Mouse (Mus musculus): ENCODE data around the gene Tgfbr3.

DNA sequence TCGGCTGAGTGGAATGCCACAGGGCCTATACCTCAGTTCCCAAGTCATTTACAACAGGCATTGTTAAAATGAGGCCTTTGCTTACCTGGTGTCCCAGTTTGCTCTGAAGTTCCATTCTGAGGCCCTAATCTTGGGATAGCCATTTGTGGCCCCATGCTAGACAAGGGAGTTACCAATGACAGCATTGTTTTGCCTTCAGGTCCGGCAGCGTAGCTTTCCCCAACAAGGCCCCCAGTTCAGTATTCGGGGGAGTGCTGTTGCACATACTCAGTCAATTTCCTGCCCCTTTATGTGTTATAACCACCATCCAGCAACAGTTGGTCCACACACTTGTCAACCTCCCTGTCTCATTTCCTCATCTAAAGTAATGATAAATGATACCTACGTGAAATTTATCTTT is 124.2 kb downstream of the Tgfbr3 start:
- no peak for TF ChIP-seq POLR2A (IDR thresholded peaks at IDR 0.05; ENCODE audit: low read depth, low read length)
- TF ChIP-seq CTCF (IDR thresholded peaks at IDR 0.05; ENCODE audit: borderline replicate concordance, insufficient read depth, low read length), result no peak

Measured in embryonic fibroblast, embryonic 13.5 days (primary cell).